Mouse (Mus musculus): ENCODE data around the gene Tox3. TPM values are rescaled to one million over a fixed set of nuclear protein-coding genes. Genes with fewer than 3 reads are reported as not detected.

Tox3 gene
- polyA plus RNA-seq, 1 experiment: 13.8 TPM

GRCm38 (mm10) chr8:90209105-90210037 lies 138.8 kb downstream of the Tox3 start:
- no peak for DNase-seq
- no peak overlapping the region for H3K4me3 ChIP-seq (replicated peaks; ENCODE audit: extremely low read depth, low read depth, low read length)
- TF ChIP-seq POLR2A (IDR thresholded peaks at IDR 0.05; ENCODE audit: borderline replicate concordance, extremely low read depth, low read depth, low read length): no peak
- TF ChIP-seq CTCF (IDR thresholded peaks at IDR 0.05; ENCODE audit: insufficient read depth, low read length): no peak
- WGBS: 70% methylated on average over 14 of the region's 14 CpGs
- no peaks in the 10 kb centered on the region for H3K4me1 ChIP-seq (ENCODE audit: control insufficient read depth, insufficient read depth, low read length)

Data from lung, adult 2 months (tissue).